Mouse (Mus musculus): ENCODE results near the gene Slc9a8.

GRCm38 (mm10) chr2:167474218-167474617 is 52.7 kb downstream of the Slc9a8 start:
- TF ChIP-seq CTCF (IDR thresholded peaks at IDR 0.05; ENCODE audit: low read depth) (no peak), EP300 (optimal IDR thresholded peaks at IDR 0.05) (no peak)

All from stomach, postnatal 0 days (tissue).